Mouse (Mus musculus) embryonic fibroblast, embryonic 13.5 days (primary cell): Measurements from ENCODE around the gene Gm10645. TPM values are rescaled to one million over a fixed set of nuclear protein-coding genes. Genes with fewer than 3 reads are reported as not detected.
A peak's percentile ranks its signal among the peaks of the same experiment; 100 is the strongest.

Experiments used
- H3K27ac ChIP-seq: 2 replicates; pipeline ENCODE4 v1.5.1; 2012; ENCODE audit warnings: low read length, control low read depth, inconsistent platforms; ENCODE audit not compliant: insufficient read depth
- H3K4me1 ChIP-seq: 2 replicates; pipeline ENCODE4 v1.6.1; 2011; ENCODE audit warnings: low read length; ENCODE audit not compliant: control insufficient read depth, insufficient read depth
- H3K4me3 ChIP-seq: 2 replicates; pipeline ENCODE4 v1.5.1; 2011; ENCODE audit warnings: mild to moderate bottlenecking, control low read depth, low read length; ENCODE audit not compliant: insufficient read depth
- CTCF ChIP-seq: IDR thresholded peaks from 2 replicates; pipeline ENCODE4 v1.5.1; 2011; ENCODE audit warnings: mild to moderate bottlenecking, control low read depth, low read length, moderate library complexity, borderline replicate concordance; ENCODE audit not compliant: insufficient read depth
- POLR2A ChIP-seq: IDR thresholded peaks from 2 replicates; pipeline ENCODE4 v1.6.1; 2011; ENCODE audit warnings: low read depth, mild to moderate bottlenecking, control low read depth, low read length, moderate library complexity
- polyA plus RNA-seq: library from polyadenylated mRNA; stranded (reverse); fragments of >200 nt; gene quantifications from 2 replicates; pipeline ENCODE4 v1.2.4, GENCODE M21; 2011; ENCODE audit warnings: low read depth; ENCODE audit not compliant: missing spikeins, insufficient read length

The Gm10645 gene
- polyA plus RNA-seq, 1 experiment = not detected

DNA sequence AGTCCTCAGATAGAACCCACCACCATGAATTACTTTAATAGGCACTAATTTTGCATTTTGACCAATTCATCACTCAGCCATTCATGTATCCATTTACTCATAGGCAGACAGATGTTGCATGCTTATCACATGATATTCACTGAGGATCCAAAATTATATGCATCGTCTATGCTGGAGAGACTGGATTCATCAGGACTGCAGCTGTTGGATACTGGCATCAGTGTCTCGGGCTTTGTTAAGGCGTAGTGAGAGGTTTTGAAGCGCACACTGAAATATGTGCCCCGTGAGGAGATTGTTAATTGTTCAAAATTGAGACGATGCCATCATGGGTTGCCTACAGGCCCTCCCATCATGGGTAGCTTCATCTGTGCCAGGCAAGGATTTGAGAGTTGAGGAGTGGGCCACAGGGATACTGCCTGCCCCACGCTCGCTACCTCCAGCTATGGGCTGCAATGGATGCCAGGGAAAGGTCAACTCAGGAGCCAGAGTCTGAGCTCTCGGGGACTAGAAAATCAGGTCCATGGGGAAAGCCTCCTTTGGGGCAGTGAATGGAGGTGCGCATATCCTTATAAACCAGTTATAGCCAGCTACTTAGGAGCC is 21.5 kb upstream of the Gm10645 start:
- Histone ChIP-seq H3K27ac (no peak overlapping the region), H3K4me1 (no peaks in the 10 kb centered on the region), H3K4me3 (no peak overlapping the region)
- TF ChIP-seq CTCF (no peak), POLR2A (no peak)

DNA sequence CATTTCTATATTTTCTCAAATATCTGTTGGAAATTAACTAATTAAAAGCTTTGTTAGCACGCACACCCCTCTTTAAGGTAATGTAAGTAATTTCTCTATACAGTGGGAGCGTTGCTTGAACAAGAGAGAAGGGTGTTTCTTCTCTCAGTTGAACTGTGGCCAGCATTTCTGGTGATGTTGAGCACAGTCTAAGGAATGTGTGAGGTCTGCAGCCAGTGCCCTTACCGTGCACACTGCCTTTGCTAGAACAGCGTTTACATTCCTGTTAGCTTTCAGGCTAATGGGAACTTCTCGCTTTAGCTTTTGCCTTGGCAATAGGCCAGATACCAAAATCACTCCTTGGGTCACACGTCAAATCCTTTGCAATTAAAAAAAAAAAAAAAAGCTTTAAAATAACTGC is 20.4 kb upstream of the Gm10645 start:
- H3K4me3 ChIP-seq = no peak overlapping the region
- H3K27ac ChIP-seq = no peak overlapping the region
- TF ChIP-seq POLR2A = no peak
- TF ChIP-seq CTCF = no peak
- no peaks in the 10 kb centered on the region for H3K4me1 ChIP-seq

DNA sequence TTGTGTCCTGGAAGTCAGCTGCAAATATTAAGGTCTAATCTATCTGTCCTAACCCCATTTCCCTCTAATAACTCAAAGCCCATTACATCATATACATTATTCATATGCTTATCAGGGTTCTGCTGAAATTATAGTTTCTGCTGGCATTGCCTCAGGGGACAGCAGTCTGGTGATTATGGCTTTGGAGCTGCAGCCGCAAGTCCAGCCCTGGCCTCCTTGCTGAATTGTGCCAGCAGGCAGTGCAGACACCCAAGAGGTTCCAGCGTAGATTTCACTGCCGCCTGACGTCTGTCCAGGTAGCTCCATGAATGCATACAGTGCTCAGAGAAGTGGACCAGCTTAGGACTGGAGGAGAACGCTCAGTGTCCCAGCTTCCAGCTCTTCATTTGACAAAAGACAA is 16.8 kb upstream of the Gm10645 start:
- no peak overlapping the region for H3K4me3 ChIP-seq
- no peak for TF ChIP-seq POLR2A
- no peak for TF ChIP-seq CTCF
- H3K27ac ChIP-seq = no peak overlapping the region
- no peaks in the 10 kb centered on the region; the same call in 1 of the 2 replicates for H3K4me1 ChIP-seq

DNA sequence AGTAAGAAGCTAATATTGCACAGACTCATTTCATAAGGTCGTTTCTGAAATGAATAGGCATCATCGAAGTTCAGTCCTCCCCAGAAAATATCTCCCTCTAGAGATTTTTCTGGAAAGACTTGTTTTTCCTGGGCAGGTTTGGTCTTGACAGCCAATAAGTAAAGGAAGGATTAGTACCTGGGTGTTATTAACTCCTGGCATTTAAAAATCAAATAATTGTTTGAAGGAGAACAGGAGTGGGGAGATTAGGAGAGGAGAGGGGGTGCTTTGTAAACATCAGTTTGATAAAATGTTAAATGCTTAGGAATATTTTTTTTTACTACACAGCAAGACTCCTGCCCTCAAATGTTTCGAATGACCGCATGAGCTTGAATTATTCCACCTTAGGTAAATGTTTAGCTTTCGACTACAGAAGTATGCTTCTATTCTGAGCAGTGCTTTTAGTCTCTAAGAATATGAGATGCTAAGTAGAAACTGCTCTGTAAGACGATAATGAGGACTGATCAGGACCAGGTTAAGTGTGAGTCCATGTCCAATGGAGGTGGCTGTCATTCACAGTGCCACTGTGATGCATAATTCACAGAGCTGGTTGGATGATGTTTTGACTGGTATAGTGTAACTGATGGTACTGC is 16.0 kb upstream of the Gm10645 start:
- TF ChIP-seq POLR2A (no peak), CTCF (no peak)
- Histone ChIP-seq H3K4me3 (no peak overlapping the region), H3K27ac (no peak overlapping the region)

DNA sequence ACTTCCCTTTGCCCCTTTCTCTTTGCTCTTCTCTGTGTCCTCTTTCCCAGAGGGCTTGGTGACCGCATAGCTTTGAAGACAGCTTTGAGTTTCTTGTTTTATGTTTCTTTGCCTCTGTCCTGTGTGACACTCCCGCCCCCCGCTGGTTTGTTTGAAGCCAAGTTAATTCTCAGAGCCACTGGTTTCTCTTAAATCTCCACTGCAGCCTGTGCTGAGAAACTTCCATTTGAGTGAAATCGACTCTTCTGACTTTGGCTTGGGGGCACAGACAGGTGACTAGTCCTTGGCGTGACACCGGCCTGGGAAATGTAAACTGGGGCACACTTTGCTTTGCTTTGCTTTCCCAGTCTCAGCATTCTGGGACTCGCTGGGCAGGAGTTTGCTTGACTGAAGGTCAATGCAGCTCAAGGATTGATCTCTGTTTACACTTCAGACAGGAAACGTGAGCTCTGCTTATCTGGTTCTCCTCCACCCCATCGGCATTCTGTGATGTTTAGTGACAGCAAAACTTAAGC is 12.3 kb upstream of the Gm10645 start:
- Histone ChIP-seq H3K4me3 (no peak overlapping the region), H3K27ac (0 out of 2 replicates have a peak overlapping the region, but pooled peaks have one; percentile 4), H3K4me1 (no peaks in the 10 kb centered on the region; the same call in 1 of the 2 replicates)
- TF ChIP-seq POLR2A = no peak
- TF ChIP-seq CTCF = no peak

More for the DNA sequence above, 16.0 kb upstream of the Gm10645 start:
- H3K4me1 ChIP-seq = no peaks in the 10 kb centered on the region; the same call in 1 of the 2 replicates

GRCm38 (mm10) chr8:83177317-83178195 is 11.6 kb upstream of the Gm10645 start:
- Histone ChIP-seq H3K4me1 (no peaks in the 10 kb centered on the region; the same call in 1 of the 2 replicates), H3K27ac (0 out of 2 replicates have a peak overlapping the region, but pooled peaks have one; percentile 4), H3K4me3 (no peak overlapping the region)
- no peak for TF ChIP-seq POLR2A
- TF ChIP-seq CTCF = no peak

GRCm38 (mm10) chr8:83176785-83177184 is 10.8 kb upstream of the Gm10645 start:
- H3K4me1 ChIP-seq = no peaks in the 10 kb centered on the region; the same call in 1 of the 2 replicates
- no peak for TF ChIP-seq POLR2A
- TF ChIP-seq CTCF = no peak
- no peak overlapping the region for H3K4me3 ChIP-seq
- no peak overlapping the region for H3K27ac ChIP-seq

- Histone ChIP-seq H3K4me3 (no peak overlapping the region), H3K27ac (no peak overlapping the region), H3K4me1 (no peaks in the 10 kb centered on the region; the same call in 1 of the 2 replicates)
- TF ChIP-seq POLR2A = no peak
- TF ChIP-seq CTCF = no peak
Observed at GRCm38 (mm10) chr8:83175680-83176079, 9.7 kb upstream of the Gm10645 start.

DNA sequence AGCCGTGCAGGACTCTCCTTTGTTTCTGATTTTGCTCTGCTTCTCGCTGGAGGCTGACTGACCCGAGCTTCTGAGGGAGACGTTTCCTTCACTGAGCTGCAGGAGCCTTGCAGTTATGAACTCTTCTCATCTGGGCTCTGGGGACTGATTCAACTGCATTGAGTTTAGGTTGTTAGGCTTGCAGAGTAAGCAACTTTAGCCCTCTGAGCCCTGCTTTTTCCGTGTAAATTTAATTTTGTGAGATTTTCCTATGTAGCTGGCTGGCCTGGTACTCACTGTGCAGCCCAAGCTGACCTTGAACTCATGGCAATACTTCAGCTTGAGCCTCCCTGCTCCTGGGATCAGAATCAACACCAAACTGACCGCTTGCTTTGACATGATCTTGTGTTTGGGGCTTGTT is 4.9 kb upstream of the Gm10645 start:
- Histone ChIP-seq H3K4me1 (no peaks in the 10 kb centered on the region), H3K27ac (no peak overlapping the region), H3K4me3 (no peak overlapping the region)
- no peak for TF ChIP-seq CTCF
- TF ChIP-seq POLR2A = no peak

DNA sequence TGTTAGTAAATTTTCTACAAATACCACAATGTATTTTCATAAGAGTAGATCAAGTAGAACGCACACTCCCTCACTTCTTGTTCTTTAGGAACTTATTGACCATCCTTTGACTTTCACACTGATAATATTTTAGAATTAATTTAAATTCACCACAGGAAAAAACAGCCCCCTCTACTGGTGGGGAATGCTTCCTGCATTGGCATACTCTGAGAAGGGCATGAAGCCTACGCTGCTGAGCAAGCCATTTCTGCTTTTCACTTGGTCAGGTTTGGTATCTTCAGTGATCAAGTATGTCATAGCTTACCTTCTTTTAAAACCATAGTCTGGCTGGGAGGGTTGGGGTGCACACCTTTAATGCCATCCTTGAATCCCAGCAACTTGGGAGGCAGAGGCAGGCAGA is 3.7 kb upstream of the Gm10645 start:
- H3K27ac ChIP-seq = no peak overlapping the region
- no peaks in the 10 kb centered on the region for H3K4me1 ChIP-seq
- no peak for TF ChIP-seq POLR2A
- no peak for TF ChIP-seq CTCF
- no peak overlapping the region for H3K4me3 ChIP-seq
